Mouse (Mus musculus) liver, adult 2 months (tissue): ENCODE measurements around the gene Uqcc1. TPM values are rescaled to one million over a fixed set of nuclear protein-coding genes. Genes with fewer than 3 reads are reported as not detected.

Source experiments
- DNase-seq: peaks from one replicate; pipeline ENCODE4 v3.0.0-alpha.2; 2011; ENCODE audit warnings: low read depth, low spot score; ENCODE audit errors: extremely low read depth
- H3K27ac ChIP-seq: fragments of 200-500 bp; replicated peaks from 2 replicates; pipeline ENCODE4 v1.5.1; 2012; ENCODE audit warnings: low read depth, mild to moderate bottlenecking, control low read depth, inconsistent platforms, low read length; ENCODE audit not compliant: insufficient read depth
- H3K27me3 ChIP-seq: fragments of 200-500 bp; 2 replicates; pipeline ENCODE4 v1.6.1; 2012; ENCODE audit warnings: mild to moderate bottlenecking, moderate library complexity, low read length, inconsistent platforms; ENCODE audit not compliant: control insufficient read depth, insufficient read depth
- H3K36me3 ChIP-seq: fragments of 200-500 bp; 2 replicates; pipeline ENCODE4 v1.6.1; 2012; ENCODE audit warnings: low read length, inconsistent platforms; ENCODE audit not compliant: control insufficient read depth, insufficient read depth
- H3K4me1 ChIP-seq: fragments of 200-500 bp; 2 replicates; pipeline ENCODE4 v1.6.1; 2011; ENCODE audit warnings: low read length; ENCODE audit not compliant: control insufficient read depth, insufficient read depth
- H3K4me3 ChIP-seq: fragments of 200-500 bp; 2 replicates; pipeline ENCODE4 v1.5.1; 2011; ENCODE audit warnings: low read depth, mild to moderate bottlenecking, control low read depth, low read length, moderate library complexity; ENCODE audit not compliant: insufficient read depth
- H3K79me2 ChIP-seq: fragments of 200-500 bp; 2 replicates; pipeline ENCODE4 v1.6.1; 2012; ENCODE audit warnings: inconsistent platforms, mild to moderate bottlenecking, low read length, moderate library complexity; ENCODE audit not compliant: control insufficient read depth, insufficient read depth
- H3K9ac ChIP-seq: fragments of 200-500 bp; 2 replicates; pipeline ENCODE4 v1.6.1; 2012; ENCODE audit warnings: low read depth, mild to moderate bottlenecking, control low read depth, inconsistent platforms, low read length
- CTCF ChIP-seq: fragments of 200-500 bp; IDR thresholded peaks from 2 replicates; pipeline ENCODE4 v1.5.1; 2011; ENCODE audit warnings: low read depth, low read length, control low read depth
- POLR2A ChIP-seq: fragments of 200-500 bp; IDR thresholded peaks from 2 replicates; pipeline ENCODE4 v1.6.1; 2011; ENCODE audit warnings: low read length, control low read depth; ENCODE audit not compliant: insufficient read depth; ENCODE audit errors: extremely low read depth
- WGBS: fragments of 180-500 bp; shearing (Covaris S2); methylation state at CpG from one replicate; pipeline ENCODE4 v1.1.7; 2018; 5-methylcytosine and 5-hydroxymethylcytosine counted together
- polyA plus RNA-seq: library from polyadenylated mRNA; depleted of rRNA; stranded (reverse); fragments of >200 nt; gene quantifications from 2 replicates; pipeline ENCODE4 v1.2.3, GENCODE M21; 2012
- total RNA-seq: library from RNA; depleted of rRNA; stranded (reverse); fragments of >200 nt; gene quantifications from 2 replicates; pipeline ENCODE4 v1.2.3, GENCODE M21; 2014

The Uqcc1 gene
- total and polyA plus RNA-seq, 2 experiments, result 31.2 to 65.9 TPM

DNA sequence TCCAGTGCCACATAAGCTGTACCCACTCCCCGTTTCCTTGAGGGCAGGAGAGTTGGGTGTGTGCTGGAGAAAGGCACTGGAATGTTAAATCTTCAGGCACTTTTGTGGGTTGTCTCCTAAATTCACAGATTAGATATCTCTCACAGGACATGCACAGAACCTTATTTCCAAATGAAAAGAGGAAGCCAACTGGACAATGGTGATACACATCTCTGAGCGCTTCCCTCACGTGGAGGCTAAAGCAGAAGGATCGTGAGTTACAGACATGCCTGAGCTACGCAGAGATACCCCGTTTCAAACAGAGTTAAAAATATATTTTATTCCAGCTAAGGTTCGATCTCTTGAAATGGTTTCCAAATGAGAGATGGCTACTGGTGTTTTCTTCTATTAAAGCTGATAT is 7.0 kb downstream of the Uqcc1 start:
- Histone ChIP-seq H3K4me1 (peaks cover 3% of the 10 kb centered on the region; the same call in 1 of the 2 replicates), H3K27ac (no peak overlapping the region), H3K4me3 (no peak overlapping the region), H3K27me3 (no peaks in the 10 kb centered on the region), H3K79me2 (peaks cover 17% of the 10 kb centered on the region), H3K36me3 (peaks cover 14% of the 10 kb centered on the region), H3K9ac (no peak overlapping the region)
- WGBS, result 94% methylated on average over 7 of the region's 7 CpGs
- DNase-seq, result no peak
- TF ChIP-seq POLR2A, result no peak
- no peak for TF ChIP-seq CTCF

GRCm38 (mm10) chr2:155914684-155915083 is 15.4 kb downstream of the Uqcc1 start:
- peaks cover 3% of the 10 kb centered on the region; the same call in 1 of the 2 replicates for H3K79me2 ChIP-seq
- H3K27me3 ChIP-seq, result no peaks in the 10 kb centered on the region
- H3K36me3 ChIP-seq, result peaks cover 26% of the 10 kb centered on the region
- no peaks in the 10 kb centered on the region for H3K4me1 ChIP-seq
- no peak overlapping the region for H3K4me3 ChIP-seq
- no peak for DNase-seq
- H3K27ac ChIP-seq, result no peak overlapping the region
- no peak overlapping the region for H3K9ac ChIP-seq
- TF ChIP-seq POLR2A (no peak), CTCF (no peak)
- 86% methylated on average over 6 of the region's 6 CpGs for WGBS

- Histone ChIP-seq H3K4me3 (no peak overlapping the region), H3K36me3 (peaks cover 3% of the 10 kb centered on the region), H3K27me3 (no peaks in the 10 kb centered on the region), H3K27ac (0 out of 2 replicates have a peak overlapping the region, but pooled peaks have one; percentile 12), H3K4me1 (peaks cover 10% of the 10 kb centered on the region), H3K9ac (no peak overlapping the region), H3K79me2 (no peaks in the 10 kb centered on the region; the same call in 1 of the 2 replicates)
- 28% methylated on average over 6 of the region's 6 CpGs for WGBS
- DNase-seq, result peak; percentile 58
- TF ChIP-seq POLR2A, result no peak
Observed at GRCm38 (mm10) chr2:155903632-155904008, 26.5 kb downstream of the Uqcc1 start.

DNA sequence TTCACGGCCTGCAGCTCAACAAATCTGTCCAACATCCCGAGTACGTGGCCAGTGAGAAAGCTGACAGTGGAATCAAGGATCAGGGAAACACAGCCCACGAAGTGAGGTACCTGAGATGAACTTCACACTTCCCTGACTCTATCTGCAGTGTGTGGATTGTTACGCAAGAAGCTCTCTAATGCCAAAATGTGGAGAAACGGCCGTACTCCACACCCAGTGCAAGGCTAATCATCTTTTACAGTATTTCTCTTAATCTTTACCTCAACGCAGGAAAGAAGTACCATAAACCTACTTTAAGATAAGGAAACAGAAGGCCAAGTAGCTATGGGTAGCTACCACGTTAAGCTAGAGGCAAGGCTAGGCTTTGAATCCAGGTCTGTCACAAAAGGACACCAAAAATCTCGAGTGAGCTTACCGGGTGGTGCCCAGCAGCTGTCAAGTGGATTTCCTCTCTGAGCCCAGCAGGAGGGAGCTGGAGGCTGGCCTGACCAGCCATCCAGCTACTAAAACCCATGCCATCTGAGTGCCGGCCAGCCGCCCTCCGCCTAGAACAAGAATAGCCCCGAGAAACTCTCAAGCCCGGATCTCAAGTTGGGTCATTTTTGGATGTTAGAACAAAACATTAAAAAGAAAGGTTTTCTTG is 27.0 kb downstream of the Uqcc1 start:
- H3K27me3 ChIP-seq, result no peaks in the 10 kb centered on the region
- 53% methylated on average over 16 of the region's 16 CpGs for WGBS
- H3K36me3 ChIP-seq, result peaks cover 3% of the 10 kb centered on the region
- no peak overlapping the region for H3K9ac ChIP-seq
- DNase-seq, result peak; percentile 77
- no peak overlapping the region for H3K27ac ChIP-seq
- TF ChIP-seq CTCF (no peak), POLR2A (no peak)
- H3K4me3 ChIP-seq, result no peak overlapping the region
- H3K79me2 ChIP-seq, result no peaks in the 10 kb centered on the region; the same call in 1 of the 2 replicates
- H3K4me1 ChIP-seq, result peaks cover 10% of the 10 kb centered on the region

- H3K27me3 ChIP-seq, result no peaks in the 10 kb centered on the region
- peaks cover 16% of the 10 kb centered on the region for H3K4me1 ChIP-seq
- no peak for TF ChIP-seq CTCF
- WGBS, result 23% methylated on average over 16 of the region's 16 CpGs
- H3K36me3 ChIP-seq, result peaks cover 3% of the 10 kb centered on the region; the same call in 1 of the 2 replicates
- peak; percentile 94 for DNase-seq
- no peak overlapping the region for H3K4me3 ChIP-seq
- H3K9ac ChIP-seq, result peak overlapping the region; percentile 19; the same call in 1 of the 2 replicates
- no peaks in the 10 kb centered on the region for H3K79me2 ChIP-seq
- H3K27ac ChIP-seq, result peak overlapping the region; percentile 94
Observed at GRCm38 (mm10) chr2:155895046-155895735, 34.9 kb downstream of the Uqcc1 start.
